9 mouse cellular contexts compared by ENCODE assay signal in genomic region chr5:88884101-88884500, GRCm38 (mm10). TPM values are rescaled to one million over a fixed set of nuclear protein-coding genes. Genes with fewer than 3 reads are reported as not detected.
A peak's percentile ranks its signal among the peaks of the same experiment; 100 is the strongest.
DNase-seq lines count a peak whose midpoint lies in the region; ATAC-seq and TF ChIP-seq lines count a peak whose summit lies in the region.
"Had no signal": no experiment of that assay in that cellular context is flagged by ENCODE, and none has a peak within 500 bp of the region (broad histone marks: within the 10 kb centered on the region; RNA-seq: fewer than 3 reads in every experiment).

No protein-coding gene starts in this region.

- no peak overlapping the region for H3K4me3 ChIP-seq in liver, adult 2 months (ENCODE audit: insufficient read depth, low read depth, low read length)
- no peak overlapping the region for H3K4me3 ChIP-seq in liver, embryonic 12.5 days
- H3K4me3 ChIP-seq in kidney, postnatal 0 days (replicated peaks; ENCODE audit: low read depth, low read length): no peak overlapping the region
- H3K4me3 ChIP-seq: liver, embryonic 15.5 days had no signal

- no peak overlapping the region for H3K4me2 ChIP-seq in liver, embryonic 12.5 days
- no peak overlapping the region for H3K4me2 ChIP-seq in kidney, postnatal 0 days (ENCODE audit: low read length)
- H3K4me2 ChIP-seq: liver, embryonic 15.5 days had no signal

- TF ChIP-seq CTCF in liver, adult 2 months (IDR thresholded peaks at IDR 0.05; ENCODE audit: low read depth, low read length): peak; percentile 19; the same call in 1 of the 2 replicates
- TF ChIP-seq CTCF in kidney, postnatal 0 days (IDR thresholded peaks at IDR 0.05; ENCODE audit: low read depth): peak; percentile 76

- no peaks in the 10 kb centered on the region for H3K9me3 ChIP-seq in liver, embryonic 12.5 days (replicated peaks)
- H3K9me3 ChIP-seq in kidney, postnatal 0 days (replicated peaks; ENCODE audit: low read length): no peaks in the 10 kb centered on the region
- H3K9me3 ChIP-seq: liver, embryonic 15.5 days had no signal

- DNase-seq in CD4-positive, CD25-positive, alpha-beta regulatory T cell, adult 2 months (ENCODE audit: low read depth, low spot score): peak; percentile 31
- DNase-seq in liver, adult 2 months (ENCODE audit: extremely low read depth, low read depth, low spot score): peak; percentile 70
- DNase-seq in cerebellum, postnatal 14 days: peak; percentile 67 to 69
- peak; percentile 78 for DNase-seq in kidney, postnatal 0 days (ENCODE audit: low spot score)
- no peak for DNase-seq in spleen, adult 12 weeks (ENCODE audit: low spot score)

- H3K27ac ChIP-seq in liver, adult 2 months (replicated peaks; ENCODE audit: insufficient read depth, low read depth, low read length): no peak overlapping the region
- H3K27ac ChIP-seq in liver, embryonic 12.5 days: no peak overlapping the region
- H3K27ac ChIP-seq in kidney, postnatal 0 days: no peak overlapping the region
- H3K27ac ChIP-seq: liver, embryonic 15.5 days had no signal

- H3K4me1 ChIP-seq in liver, adult 2 months (ENCODE audit: control insufficient read depth, insufficient read depth, low read length): peaks cover 15% of the 10 kb centered on the region
- peaks cover 12% of the 10 kb centered on the region; the same call in 1 of the 2 replicates for H3K4me1 ChIP-seq in liver, embryonic 12.5 days
- no peaks in the 10 kb centered on the region for H3K4me1 ChIP-seq in kidney, postnatal 0 days (replicated peaks; ENCODE audit: insufficient read depth, low read length)
- H3K4me1 ChIP-seq: liver, embryonic 15.5 days had no signal

- 14% methylated on average over 3 of the region's 3 CpGs for WGBS in liver, adult 2 months
- 15% methylated on average over 3 of the region's 3 CpGs for WGBS in liver, embryonic 12.5 days (ENCODE audit: insufficient replicate concordance)
- 21% methylated on average over 3 of the region's 3 CpGs for WGBS in kidney, postnatal 0 days

- ATAC-seq in CD4-positive, CD25-positive, alpha-beta regulatory T cell, adult 4 months: no peak
- ATAC-seq in liver, embryonic 12.5 days: no peak
- ATAC-seq in kidney, postnatal 0 days (replicated peaks; ENCODE audit: low FRiP score, low read depth): no peak
- ATAC-seq in megakaryocyte progenitor cell, adult 5-6 weeks (replicated peaks; ENCODE audit: poor library complexity): peak; percentile 63

- no peak for TF ChIP-seq POLR2A in liver, adult 2 months (IDR thresholded peaks at IDR 0.05; ENCODE audit: extremely low read depth, insufficient read depth, low read length)

- no peaks in the 10 kb centered on the region for H3K36me3 ChIP-seq in liver, adult 2 months (ENCODE audit: control insufficient read depth, insufficient read depth, low read length)
- no peaks in the 10 kb centered on the region for H3K36me3 ChIP-seq in liver, embryonic 12.5 days
- H3K36me3 ChIP-seq in kidney, postnatal 0 days (ENCODE audit: insufficient read depth, low read length): no peaks in the 10 kb centered on the region
- H3K36me3 ChIP-seq: liver, embryonic 15.5 days had no signal

- peaks cover 12% of the 10 kb centered on the region; the same call in 1 of the 2 replicates for H3K79me2 ChIP-seq in liver, adult 2 months (ENCODE audit: control insufficient read depth, insufficient read depth, low read length)

- no peak overlapping the region for H3K9ac ChIP-seq in liver, adult 2 months (ENCODE audit: low read depth, low read length)
- no peak overlapping the region for H3K9ac ChIP-seq in liver, embryonic 12.5 days
- no peak overlapping the region for H3K9ac ChIP-seq in kidney, postnatal 0 days (ENCODE audit: low read depth, low read length)
- H3K9ac ChIP-seq: liver, embryonic 15.5 days had no signal

- no peaks in the 10 kb centered on the region for H3K27me3 ChIP-seq in liver, adult 2 months (ENCODE audit: control insufficient read depth, insufficient read depth, low read length)
- peaks cover 44% of the 10 kb centered on the region for H3K27me3 ChIP-seq in liver, embryonic 12.5 days (replicated peaks)
- H3K27me3 ChIP-seq in kidney, postnatal 0 days (ENCODE audit: insufficient read depth, low read length): no peaks in the 10 kb centered on the region

RNA-seq across cellular contexts. Expression of gene Slc4a4, which starts 2.5 kb away (rescaled TPM):
- polyA plus RNA-seq in CD4-positive, CD25-positive, alpha-beta regulatory T cell, adult 4 months (2017; shearing (Covaris generic)): not detected
- total RNA-seq in liver, adult 2 months (2014; rRNA removed): 30.2 and 33.4 TPM in 2 replicates
- 12.0 and 15.9 TPM in 2 replicates for polyA plus RNA-seq in liver, adult 2 months (2012; rRNA removed)
- polyA plus RNA-seq in liver, embryonic 12.5 days (2016; fragmentation: Nextera tagmentation; extraction: Ambion mirVana): 1.4 and 1.6 TPM in 2 replicates
- 26.1 and 27.7 TPM in 2 replicates for polyA plus RNA-seq in kidney, postnatal 0 days (2015; fragmentation: Nextera tagmentation; extraction: Ambion mirVana)
- total RNA-seq in megakaryocyte progenitor cell, adult 5-6 weeks (2015): not detected in 2 replicates
- not detected in 2 replicates for total RNA-seq in megakaryocyte progenitor cell, adult 5-6 weeks (2017)
